Mouse (Mus musculus): ENCODE measurements around the gene Trpc4ap. TPM values are rescaled to one million over a fixed set of nuclear protein-coding genes. Genes with fewer than 3 reads are reported as not detected.
"Not testable (repeated sequence)": the region's sequence is repeated elsewhere in the genome, so short reads cannot be mapped to it uniquely, and the experiment has no call there.

Trpc4ap gene
- 100 to 1,000 TPM; 123 to 144 TPM for total RNA-seq (2021)
- long read RNA-seq, experiment 1, transcript Trpc4ap-202 (19 exons, 3,091 nt), result minor isoform, 11 of 349 reads
- long read RNA-seq, experiment 1, transcript Trpc4ap-201 (19 exons, 3,204 nt), result major isoform, 296 of 349 reads
- long read RNA-seq, experiment 1, partial matches to known transcripts, result 16 of 349 reads
- long read RNA-seq, experiment 1, other reads (novel, unspliced or antisense), result 26 of 349 reads
- long read RNA-seq, experiment 2, transcript Trpc4ap-202 (19 exons, 3,091 nt), result minor isoform, 18 of 373 reads
- long read RNA-seq, experiment 2, transcript Trpc4ap-201 (19 exons, 3,204 nt), result major isoform, 266 of 373 reads
- long read RNA-seq, experiment 2, partial matches to known transcripts, result 56 of 373 reads
- long read RNA-seq, experiment 2, other reads (novel, unspliced or antisense), result 32 of 373 reads

GRCm38 (mm10) chr2:155691723-155692493 lies at the start of gene Trpc4ap:
TSS of gene Trpc4ap (minus strand) at chr2:155692384.
- DNase-seq (ENCODE audit: low spot score in 2 of 2), result peak; percentile 99

- no peak for DNase-seq (ENCODE audit: low spot score in 2 of 2)
Measured at GRCm38 (mm10) chr2:155737803-155738202, 45.6 kb upstream of the Trpc4ap start.

GRCm38 (mm10) chr2:155736936-155737335 lies 44.8 kb upstream of the Trpc4ap start:
- no peak for DNase-seq (ENCODE audit: low spot score in 2 of 2)

- not testable (repeated sequence) for DNase-seq (ENCODE audit: low spot score in 2 of 2)
Measured at GRCm38 (mm10) chr2:155735766-155736165, 43.6 kb upstream of the Trpc4ap start, which contains the start of gene Gm17581. TSS of gene Gm17581 (minus strand) at chr2:155735866.

- DNase-seq (ENCODE audit: low spot score in 2 of 2), result no peak
Measured at GRCm38 (mm10) chr2:155735080-155735479, 42.9 kb upstream of the Trpc4ap start.

- peak; percentile 84 to 87 for DNase-seq (ENCODE audit: low spot score in 2 of 2)
Measured at GRCm38 (mm10) chr2:155729158-155729645, 37.0 kb upstream of the Trpc4ap start, which contains the start of gene Edem2. TSS of gene Edem2 (minus strand) at chr2:155729475.

- DNase-seq (ENCODE audit: low spot score in 2 of 2), result no peak
Measured at GRCm38 (mm10) chr2:155728742-155729141, 36.6 kb upstream of the Trpc4ap start.

GRCm38 (mm10) chr2:155727764-155728395 lies 35.7 kb upstream of the Trpc4ap start:
- DNase-seq (ENCODE audit: low spot score in 2 of 2), result no peak

- no peak for DNase-seq (ENCODE audit: low spot score in 2 of 2)
Measured at GRCm38 (mm10) chr2:155726302-155726701, 34.1 kb upstream of the Trpc4ap start.

GRCm38 (mm10) chr2:155724526-155724925 lies 32.3 kb upstream of the Trpc4ap start:
- no peak for DNase-seq (ENCODE audit: low spot score in 2 of 2)

GRCm38 (mm10) chr2:155724036-155724435 lies 31.9 kb upstream of the Trpc4ap start:
- no peak for DNase-seq (ENCODE audit: low spot score in 2 of 2)

GRCm38 (mm10) chr2:155720585-155720984 lies 28.4 kb upstream of the Trpc4ap start:
- DNase-seq (ENCODE audit: low spot score in 2 of 2), result no peak

GRCm38 (mm10) chr2:155717082-155717990 lies 25.2 kb upstream of the Trpc4ap start:
- DNase-seq (ENCODE audit: low spot score in 2 of 2), result no peak

- no peak for DNase-seq (ENCODE audit: low spot score in 2 of 2)
Measured at GRCm38 (mm10) chr2:155710557-155710956, 18.4 kb upstream of the Trpc4ap start.

GRCm38 (mm10) chr2:155707251-155707650 lies 15.1 kb upstream of the Trpc4ap start:
- peak in 1 of 2 experiments; percentile 55 for DNase-seq (ENCODE audit: low spot score in 2 of 2)

- no peak for DNase-seq (ENCODE audit: low spot score in 2 of 2)
Measured at GRCm38 (mm10) chr2:155703630-155704029, 11.4 kb upstream of the Trpc4ap start.

- no peak for DNase-seq (ENCODE audit: low spot score in 2 of 2)
Measured at GRCm38 (mm10) chr2:155701399-155701919, 9.3 kb upstream of the Trpc4ap start.

GRCm38 (mm10) chr2:155698443-155698842 lies 6.3 kb upstream of the Trpc4ap start:
- DNase-seq (ENCODE audit: low spot score in 2 of 2), result not testable (repeated sequence)

GRCm38 (mm10) chr2:155696851-155697250 lies 4.7 kb upstream of the Trpc4ap start:
- no peak for DNase-seq (ENCODE audit: low spot score in 2 of 2)

- peak; percentile 91 to 94 for DNase-seq (ENCODE audit: low spot score in 2 of 2)
Measured at GRCm38 (mm10) chr2:155696091-155696558, 3.9 kb upstream of the Trpc4ap start.

Measured in adrenal gland, adult 18-20 months (tissue).